Mouse (Mus musculus): Measurements from ENCODE around the gene Ceacam5. TPM values are rescaled to one million over a fixed set of nuclear protein-coding genes. Genes with fewer than 3 reads are reported as not detected.

The Ceacam5 gene
- polyA plus RNA-seq (2017; shearing (Covaris generic)): not detected

GRCm38 (mm10) chr7:17712938-17713337, at the start of gene Ceacam5:
Gene Ceacam5, plus strand, starts transcription at chr7:17713238.

Other genes starting within 250 kb of the Ceacam5 start
- gene Ceacam14, start 99.4 kb downstream of the Ceacam5 start, polyA plus RNA-seq (2017; shearing (Covaris generic)): not detected
- gene Gm5155, start 158.5 kb downstream of the Ceacam5 start, polyA plus RNA-seq (2017; shearing (Covaris generic)): not detected